Mouse (Mus musculus): ENCODE results near the gene Accs. TPM values are rescaled to one million over a fixed set of nuclear protein-coding genes. Genes with fewer than 3 reads are reported as not detected.

Gene Accs
- 4.3 and 4.5 TPM in 2 replicates for polyA plus RNA-seq (2015; fragmentation: Nextera tagmentation; extraction: Ambion mirVana)

GRCm38 (mm10) chr2:93849505-93850089 lies at the start of gene Accs:
Accs (minus strand) TSS chr2:93849943.
- peak within 1 kb of the TSS; percentile 88 for H3K9ac ChIP-seq (ENCODE audit: low read depth, low read length)
- H3K4me1 ChIP-seq (ENCODE audit: control insufficient read depth, insufficient read depth, low read length) = peaks cover 10% of the 10 kb centered on the region
- H3K27ac ChIP-seq (ENCODE audit: low read length) = peak within 1 kb of the TSS; percentile 83
- H3K27me3 ChIP-seq (ENCODE audit: control insufficient read depth, insufficient read depth, low read depth, low read length) = no peaks in the 10 kb centered on the region
- H3K4me2 ChIP-seq (ENCODE audit: low read length) = peak within 1 kb of the TSS; percentile 79
- WGBS = 0% methylated on average over 28 of the region's 28 CpGs
- H3K9me3 ChIP-seq (replicated peaks; ENCODE audit: control insufficient read depth, low read length, poor library complexity, severe bottlenecking) = no peaks in the 10 kb centered on the region
- H3K36me3 ChIP-seq (ENCODE audit: control insufficient read depth, insufficient read depth, low read length) = no peaks in the 10 kb centered on the region
- ATAC-seq = peak; percentile 81
- H3K4me3 ChIP-seq (ENCODE audit: low read depth, low read length) = peak within 1 kb of the TSS; percentile 59

GRCm38 (mm10) chr2:93891611-93892280 lies 42.0 kb upstream of the Accs start:
- Histone ChIP-seq H3K36me3 (ENCODE audit: control insufficient read depth, insufficient read depth, low read length) (no peaks in the 10 kb centered on the region), H3K27me3 (ENCODE audit: control insufficient read depth, insufficient read depth, low read depth, low read length) (no peaks in the 10 kb centered on the region), H3K4me2 (ENCODE audit: low read length) (no peak overlapping the region), H3K27ac (ENCODE audit: low read length) (peak overlapping the region; percentile 61), H3K4me1 (ENCODE audit: control insufficient read depth, insufficient read depth, low read length) (no peaks in the 10 kb centered on the region), H3K9ac (ENCODE audit: low read depth, low read length) (no peak overlapping the region), H3K4me3 (ENCODE audit: low read depth, low read length) (no peak overlapping the region), H3K9me3 (replicated peaks; ENCODE audit: control insufficient read depth, low read length, poor library complexity, severe bottlenecking) (no peaks in the 10 kb centered on the region)
- 12% methylated on average over 8 of the region's 9 CpGs for WGBS
- ATAC-seq = peak; percentile 95

- Histone ChIP-seq H3K27me3 (ENCODE audit: control insufficient read depth, insufficient read depth, low read depth, low read length) (no peaks in the 10 kb centered on the region), H3K4me3 (ENCODE audit: low read depth, low read length) (no peak overlapping the region), H3K27ac (ENCODE audit: low read length) (no peak overlapping the region), H3K9me3 (replicated peaks; ENCODE audit: control insufficient read depth, low read length, poor library complexity, severe bottlenecking) (no peaks in the 10 kb centered on the region), H3K4me2 (ENCODE audit: low read length) (no peak overlapping the region), H3K36me3 (ENCODE audit: control insufficient read depth, insufficient read depth, low read length) (no peaks in the 10 kb centered on the region), H3K9ac (ENCODE audit: low read depth, low read length) (no peak overlapping the region), H3K4me1 (ENCODE audit: control insufficient read depth, insufficient read depth, low read length) (no peaks in the 10 kb centered on the region)
- no peak for ATAC-seq
- 72% methylated on average over 8 of the region's 8 CpGs for WGBS
Measured at GRCm38 (mm10) chr2:93890143-93890542, 40.4 kb upstream of the Accs start.

GRCm38 (mm10) chr2:93889071-93889470 lies 39.3 kb upstream of the Accs start:
- no peak for ATAC-seq
- no peaks in the 10 kb centered on the region for H3K27me3 ChIP-seq (ENCODE audit: control insufficient read depth, insufficient read depth, low read depth, low read length)

GRCm38 (mm10) chr2:93888366-93888765 lies 38.6 kb upstream of the Accs start:
- no peaks in the 10 kb centered on the region for H3K27me3 ChIP-seq (ENCODE audit: control insufficient read depth, insufficient read depth, low read depth, low read length)
- H3K4me2 ChIP-seq (ENCODE audit: low read length) = no peak overlapping the region
- WGBS = 89% methylated on average over 6 of the region's 6 CpGs
- 0 out of 2 replicates have a peak, but pooled peaks cover 2% of the 10 kb centered on the region for H3K4me1 ChIP-seq (ENCODE audit: control insufficient read depth, insufficient read depth, low read length)
- H3K9ac ChIP-seq (ENCODE audit: low read depth, low read length) = no peak overlapping the region
- no peaks in the 10 kb centered on the region for H3K36me3 ChIP-seq (ENCODE audit: control insufficient read depth, insufficient read depth, low read length)
- no peak overlapping the region for H3K4me3 ChIP-seq (ENCODE audit: low read depth, low read length)
- no peaks in the 10 kb centered on the region for H3K9me3 ChIP-seq (replicated peaks; ENCODE audit: control insufficient read depth, low read length, poor library complexity, severe bottlenecking)
- ATAC-seq = no peak
- H3K27ac ChIP-seq (ENCODE audit: low read length) = no peak overlapping the region

More at GRCm38 (mm10) chr2:93889071-93889470, 39.3 kb upstream of the Accs start:
- Histone ChIP-seq H3K27ac (ENCODE audit: low read length) (no peak overlapping the region), H3K9ac (ENCODE audit: low read depth, low read length) (no peak overlapping the region), H3K4me1 (ENCODE audit: control insufficient read depth, insufficient read depth, low read length) (0 out of 2 replicates have a peak, but pooled peaks cover under 1% of the 10 kb centered on the region), H3K9me3 (replicated peaks; ENCODE audit: control insufficient read depth, low read length, poor library complexity, severe bottlenecking) (no peaks in the 10 kb centered on the region), H3K4me3 (ENCODE audit: low read depth, low read length) (no peak overlapping the region), H3K36me3 (ENCODE audit: control insufficient read depth, insufficient read depth, low read length) (no peaks in the 10 kb centered on the region), H3K4me2 (ENCODE audit: low read length) (no peak overlapping the region)
- WGBS = 93% methylated on average over 7 of the region's 7 CpGs

- 90% methylated on average over 11 of the region's 11 CpGs for WGBS
- H3K27ac ChIP-seq (ENCODE audit: low read length) = no peak overlapping the region
- no peaks in the 10 kb centered on the region for H3K27me3 ChIP-seq (ENCODE audit: control insufficient read depth, insufficient read depth, low read depth, low read length)
- H3K4me3 ChIP-seq (ENCODE audit: low read depth, low read length) = no peak overlapping the region
- 0 out of 2 replicates have a peak, but pooled peaks cover 2% of the 10 kb centered on the region for H3K4me1 ChIP-seq (ENCODE audit: control insufficient read depth, insufficient read depth, low read length)
- H3K36me3 ChIP-seq (ENCODE audit: control insufficient read depth, insufficient read depth, low read length) = no peaks in the 10 kb centered on the region
- no peak for ATAC-seq
- H3K9ac ChIP-seq (ENCODE audit: low read depth, low read length) = no peak overlapping the region
- H3K4me2 ChIP-seq (ENCODE audit: low read length) = no peak overlapping the region
- no peaks in the 10 kb centered on the region for H3K9me3 ChIP-seq (replicated peaks; ENCODE audit: control insufficient read depth, low read length, poor library complexity, severe bottlenecking)
Measured at GRCm38 (mm10) chr2:93887273-93887672, 37.5 kb upstream of the Accs start.

- Histone ChIP-seq H3K4me3 (ENCODE audit: low read depth, low read length) (no peak overlapping the region), H3K9ac (ENCODE audit: low read depth, low read length) (no peak overlapping the region), H3K27me3 (ENCODE audit: control insufficient read depth, insufficient read depth, low read depth, low read length) (no peaks in the 10 kb centered on the region), H3K36me3 (ENCODE audit: control insufficient read depth, insufficient read depth, low read length) (no peaks in the 10 kb centered on the region), H3K4me2 (ENCODE audit: low read length) (no peak overlapping the region), H3K4me1 (ENCODE audit: control insufficient read depth, insufficient read depth, low read length) (0 out of 2 replicates have a peak, but pooled peaks cover 2% of the 10 kb centered on the region), H3K27ac (ENCODE audit: low read length) (no peak overlapping the region), H3K9me3 (replicated peaks; ENCODE audit: control insufficient read depth, low read length, poor library complexity, severe bottlenecking) (no peaks in the 10 kb centered on the region)
- no peak for ATAC-seq
- 64% methylated on average over 10 of the region's 10 CpGs for WGBS
Measured at GRCm38 (mm10) chr2:93886013-93886794, 36.5 kb upstream of the Accs start.

- no peaks in the 10 kb centered on the region for H3K9me3 ChIP-seq (replicated peaks; ENCODE audit: control insufficient read depth, low read length, poor library complexity, severe bottlenecking)
- no peak overlapping the region for H3K9ac ChIP-seq (ENCODE audit: low read depth, low read length)
- H3K4me1 ChIP-seq (ENCODE audit: control insufficient read depth, insufficient read depth, low read length) = 0 out of 2 replicates have a peak, but pooled peaks cover 2% of the 10 kb centered on the region
- H3K4me3 ChIP-seq (ENCODE audit: low read depth, low read length) = no peak overlapping the region
- no peak for ATAC-seq
- no peak overlapping the region for H3K4me2 ChIP-seq (ENCODE audit: low read length)
- WGBS = 50% methylated on average over 5 of the region's 5 CpGs
- no peaks in the 10 kb centered on the region for H3K36me3 ChIP-seq (ENCODE audit: control insufficient read depth, insufficient read depth, low read length)
- no peaks in the 10 kb centered on the region for H3K27me3 ChIP-seq (ENCODE audit: control insufficient read depth, insufficient read depth, low read depth, low read length)
- no peak overlapping the region for H3K27ac ChIP-seq (ENCODE audit: low read length)
Measured at GRCm38 (mm10) chr2:93883066-93883465, 33.3 kb upstream of the Accs start.
